Mouse (Mus musculus) embryo, embryonic 11 days (tissue): ENCODE data around the gene Itga3.

Experiments used
- DNase-seq: peaks from one replicate; pipeline ENCODE4 v3.0.0-alpha.2; 2015

Itga3 gene

GRCm38 (mm10) chr11:95070140-95071107 is 6.2 kb downstream of the Itga3 start:
- DNase-seq = no peak

DNA sequence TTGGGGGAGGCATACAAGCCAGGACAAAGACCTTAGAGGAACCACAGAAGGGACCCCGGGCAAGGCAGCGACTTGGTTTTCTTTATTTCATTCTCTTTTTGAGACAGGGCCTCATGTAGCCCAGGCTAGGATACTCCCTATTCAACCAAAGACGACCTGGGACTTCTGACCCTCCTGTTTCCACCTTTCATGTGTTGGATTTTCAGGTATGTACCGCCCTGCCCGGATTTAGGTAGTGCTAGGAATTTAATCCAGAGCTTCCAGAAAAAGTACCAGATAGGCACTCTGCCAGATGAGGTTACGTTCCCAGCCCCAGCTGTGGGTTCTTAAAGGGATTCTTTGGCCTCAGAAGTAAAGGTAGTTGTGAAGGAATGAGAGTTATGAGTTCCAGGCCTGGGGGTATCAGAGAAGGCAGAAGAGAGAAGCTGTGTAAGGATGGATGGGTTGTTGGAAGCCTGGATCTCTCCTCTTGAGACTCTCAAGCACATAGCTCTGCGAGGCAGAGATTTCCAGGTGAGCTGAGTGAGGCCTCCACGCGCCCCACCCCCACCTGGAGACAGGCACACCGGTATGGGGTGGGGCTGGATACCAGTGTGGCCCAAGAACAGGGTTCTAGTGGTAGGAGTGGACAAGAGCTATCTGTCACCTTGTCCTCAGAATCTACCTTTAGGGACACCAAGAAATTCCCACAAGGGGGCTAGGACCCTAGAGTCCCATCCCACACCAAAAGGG is 7.2 kb downstream of the Itga3 start:
- DNase-seq = no peak

GRCm38 (mm10) chr11:95056768-95057501 is 19.7 kb downstream of the Itga3 start:
- peak; percentile 38 for DNase-seq

DNA sequence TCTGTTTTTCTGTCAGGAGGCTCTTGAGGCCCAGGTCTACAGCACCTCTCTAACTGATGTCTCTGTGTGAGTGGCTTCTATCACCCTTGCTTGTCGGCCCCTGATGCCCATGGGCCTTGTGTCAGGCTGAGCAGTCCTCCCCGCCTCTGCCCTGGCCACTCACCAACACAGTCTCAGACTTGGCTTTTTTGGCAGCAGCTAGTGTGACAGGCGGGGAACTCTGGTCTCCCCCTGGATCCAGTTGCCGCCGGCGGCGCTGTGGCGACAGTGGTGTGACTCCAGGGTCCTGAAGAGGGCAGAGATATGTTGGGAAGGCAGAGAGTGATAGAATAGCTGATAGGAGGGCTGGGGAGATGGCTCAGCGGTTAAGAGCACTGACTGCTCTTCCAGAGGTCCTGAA is 23.5 kb downstream of the Itga3 start:
- DNase-seq = no peak

DNA sequence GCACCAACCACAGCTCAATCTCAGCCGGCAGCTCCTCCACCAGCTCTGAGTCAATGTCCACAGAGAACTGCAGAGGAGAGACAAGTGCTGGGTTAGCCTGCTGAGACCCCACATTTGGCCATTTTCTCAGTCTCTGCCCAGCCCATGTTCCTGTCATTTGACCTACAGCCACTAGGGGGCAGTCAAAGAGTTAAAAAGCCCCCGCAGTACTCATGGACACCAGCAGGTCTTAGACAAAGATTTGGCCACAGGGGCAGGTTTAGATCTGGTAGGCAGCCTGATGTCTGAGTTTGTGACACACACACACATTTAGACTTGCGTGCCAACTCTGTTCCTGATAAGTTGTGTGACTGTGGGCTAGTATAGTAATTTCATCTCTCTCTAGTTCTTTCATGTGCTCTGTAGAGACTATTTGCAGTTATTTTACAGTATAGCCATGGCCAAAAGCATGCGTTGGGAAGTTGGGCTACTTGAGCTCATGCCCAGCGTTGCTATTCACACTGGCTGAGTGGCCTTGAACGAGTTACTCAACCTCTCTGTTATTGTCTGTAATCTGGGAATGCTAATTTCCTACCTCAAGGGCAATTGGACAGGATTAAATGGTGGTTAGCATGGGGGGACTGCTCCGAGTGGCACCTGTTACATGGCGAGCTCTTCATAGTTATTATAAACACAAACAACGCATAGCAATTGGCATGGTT is 29.5 kb downstream of the Itga3 start:
- DNase-seq = peak; percentile 85

DNA sequence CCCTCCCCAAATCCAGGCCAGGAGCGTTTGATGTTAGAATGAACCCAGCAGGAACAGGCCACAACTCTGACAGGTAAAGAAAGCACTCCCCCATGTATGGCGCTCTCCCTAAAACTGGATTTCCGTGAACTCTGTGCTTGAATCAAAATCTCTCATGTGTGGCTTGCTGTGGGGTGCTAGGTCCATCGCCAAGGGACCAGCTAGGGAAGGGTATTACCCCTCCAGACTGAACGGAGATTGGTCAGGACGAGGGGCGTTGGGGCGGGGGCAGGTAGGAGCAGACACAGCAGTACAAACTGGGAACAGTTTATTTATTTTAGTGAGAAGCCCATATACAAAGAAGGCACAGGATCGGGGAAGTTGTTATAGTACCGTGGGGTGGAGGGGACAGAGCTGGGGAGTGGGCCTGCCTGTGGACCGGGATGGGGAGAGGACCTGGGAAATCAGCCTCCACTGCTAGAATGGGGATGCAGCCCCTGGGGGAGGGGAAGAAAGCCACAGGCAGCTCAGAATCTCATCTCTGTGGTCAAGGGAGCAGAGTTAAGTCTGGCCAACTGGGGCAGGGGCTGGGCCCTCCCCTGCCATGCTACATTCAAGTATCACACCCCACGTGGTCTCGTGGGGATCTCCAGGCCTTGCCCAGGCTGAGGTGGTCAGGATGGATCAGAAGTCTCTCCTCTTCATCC is 32.3 kb downstream of the Itga3 start:
- no peak for DNase-seq

- DNase-seq = no peak
Observed at GRCm38 (mm10) chr11:95043608-95044007, 33.0 kb downstream of the Itga3 start.

DNA sequence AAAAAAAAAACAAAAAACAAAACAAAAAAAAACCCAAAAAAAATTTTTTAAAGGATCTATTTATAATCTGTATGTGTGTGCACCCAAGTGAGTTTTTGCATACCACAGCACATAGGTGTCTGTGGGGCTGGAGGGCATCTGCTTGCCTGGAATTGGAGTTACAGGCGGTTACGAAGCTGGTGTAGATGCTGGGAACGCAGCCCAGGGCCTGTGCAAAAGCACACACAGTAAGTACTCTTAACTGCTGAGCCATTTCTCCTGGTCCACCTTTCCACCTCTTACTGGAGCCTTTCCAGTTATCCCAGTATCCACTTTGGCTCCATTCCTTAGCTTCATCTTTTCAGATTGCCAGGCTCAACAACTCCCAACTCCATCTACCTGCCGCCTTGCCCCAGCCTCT is 33.5 kb downstream of the Itga3 start:
- no peak for DNase-seq

- peak; percentile 89 for DNase-seq
Observed at GRCm38 (mm10) chr11:95042096-95042495, 34.5 kb downstream of the Itga3 start.

GRCm38 (mm10) chr11:95041139-95041609 is 35.4 kb downstream of the Itga3 start, which contains the start of gene Pdk2:
Gene Pdk2, minus strand, starts transcription at chr11:95041354.
- peak; percentile 97 for DNase-seq

DNA sequence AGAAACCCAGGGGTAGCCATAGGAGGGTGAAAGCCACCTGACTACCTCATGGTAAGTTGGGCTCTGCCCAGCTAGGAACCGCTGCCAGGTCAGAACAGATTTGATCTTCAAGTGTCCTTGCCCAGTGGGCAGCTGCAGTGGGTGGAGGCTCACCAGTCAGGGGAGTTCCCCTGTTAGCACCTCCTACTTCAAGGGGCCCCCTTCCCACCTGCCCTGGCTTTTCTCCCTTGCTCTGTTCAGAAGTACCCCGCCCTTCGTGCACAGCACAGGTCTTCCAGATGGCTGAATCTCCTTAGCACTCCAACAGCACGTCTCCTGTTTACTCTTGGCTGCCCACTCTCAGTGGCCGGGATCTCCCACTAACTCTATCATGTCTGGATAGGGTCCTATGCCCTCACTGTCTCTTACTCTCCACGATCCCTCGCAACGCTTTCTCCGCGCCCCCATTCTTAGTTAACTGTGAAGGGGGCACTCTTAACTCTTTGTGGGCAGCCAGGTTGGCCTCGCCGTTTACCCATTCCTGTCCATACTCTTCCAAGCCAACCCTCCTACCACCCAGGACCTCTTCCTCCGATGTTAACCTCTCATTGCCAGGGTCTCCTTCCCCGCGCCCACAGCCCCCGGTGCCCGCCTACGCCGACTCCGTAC is 36.0 kb downstream of the Itga3 start:
- peak; percentile 27 for DNase-seq

DNA sequence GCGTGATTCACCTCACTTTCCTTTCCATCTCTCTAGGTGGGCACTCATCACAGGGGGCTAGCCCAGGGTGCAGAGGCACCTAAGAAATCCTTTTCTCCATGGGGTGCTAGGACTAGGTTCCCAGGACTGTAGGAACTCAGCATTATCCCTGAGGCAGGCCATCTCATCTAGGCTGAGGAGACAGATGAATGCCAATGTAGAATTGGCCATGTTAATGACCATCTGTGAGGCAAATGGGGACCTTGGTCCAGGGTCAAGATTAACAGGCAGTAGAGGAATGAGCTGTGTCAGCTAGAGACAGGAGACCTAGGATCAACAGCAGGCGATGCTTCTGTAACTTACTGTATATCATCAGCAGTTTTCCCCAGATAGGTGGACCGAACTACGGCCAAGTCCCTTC is 36.8 kb downstream of the Itga3 start:
- DNase-seq = no peak

DNA sequence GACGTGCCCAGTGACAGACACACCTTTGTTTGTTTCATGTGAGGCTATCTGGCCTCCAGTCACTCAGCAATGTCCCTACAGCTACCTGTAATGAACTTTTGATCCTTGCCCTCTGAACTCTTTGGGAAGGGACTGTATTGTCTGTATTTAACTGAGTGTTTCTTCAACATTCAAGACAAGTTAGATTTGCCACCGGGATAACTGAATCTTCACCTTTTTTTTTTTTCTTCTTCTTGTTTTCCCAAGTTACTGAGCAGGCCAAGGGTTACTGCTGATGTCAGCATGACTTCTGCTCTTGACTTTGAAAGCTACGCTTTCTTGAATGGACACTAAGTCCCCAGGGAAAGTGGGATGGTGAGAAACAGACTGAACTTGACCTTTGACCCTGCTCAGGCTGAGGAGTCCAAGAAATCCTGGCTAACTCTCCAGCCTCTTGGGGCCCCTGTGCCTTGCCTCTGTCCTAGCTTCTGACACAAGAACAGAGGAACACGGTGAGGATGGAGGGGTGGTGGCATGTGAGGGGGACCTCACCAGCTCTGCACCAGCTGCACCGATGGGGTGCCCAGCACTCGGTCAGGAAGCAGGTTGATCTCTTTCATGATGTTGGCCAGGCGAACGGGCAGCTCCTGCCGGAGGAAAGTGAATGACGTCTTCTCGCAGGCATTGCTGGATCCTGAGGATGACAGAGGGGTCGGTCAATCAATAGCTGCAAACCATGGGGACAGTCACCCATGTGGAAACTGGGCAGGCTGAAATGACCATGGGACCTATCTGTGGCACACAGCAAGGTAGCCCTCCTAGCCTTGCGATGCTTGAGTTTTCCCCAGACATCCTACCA is 37.6 kb downstream of the Itga3 start:
- no peak for DNase-seq

DNA sequence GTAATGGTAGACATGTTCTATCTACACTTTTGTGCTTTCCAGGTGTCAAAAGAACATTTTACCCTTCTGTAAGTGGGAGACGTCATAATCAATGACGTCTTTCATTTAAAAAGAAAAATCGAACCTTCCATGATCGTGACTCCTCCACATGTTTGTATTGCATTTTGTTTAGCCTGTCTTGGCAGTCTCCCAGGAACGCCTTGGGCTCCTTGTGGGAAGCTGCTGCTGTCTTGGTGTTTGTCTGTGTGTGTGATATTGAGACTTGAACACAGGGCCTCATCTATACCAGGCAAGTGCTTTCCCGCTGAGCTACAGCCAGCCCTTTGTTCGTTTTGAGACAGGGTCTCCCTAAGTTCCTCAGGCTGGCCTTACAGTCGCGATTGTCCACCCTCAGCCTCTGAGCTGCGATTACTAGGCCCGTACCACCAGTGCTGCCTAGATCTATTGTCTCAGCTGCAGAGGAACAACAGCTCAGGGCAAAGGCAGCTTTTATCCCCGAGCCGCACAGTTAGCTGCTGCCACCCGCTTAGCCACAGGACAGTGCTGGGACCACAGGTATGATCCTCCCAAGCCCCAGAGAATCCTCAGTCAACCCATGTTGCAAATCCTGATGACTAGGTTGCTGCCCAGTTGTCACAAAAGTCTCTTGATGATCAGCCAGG is 38.3 kb downstream of the Itga3 start:
- no peak for DNase-seq

DNA sequence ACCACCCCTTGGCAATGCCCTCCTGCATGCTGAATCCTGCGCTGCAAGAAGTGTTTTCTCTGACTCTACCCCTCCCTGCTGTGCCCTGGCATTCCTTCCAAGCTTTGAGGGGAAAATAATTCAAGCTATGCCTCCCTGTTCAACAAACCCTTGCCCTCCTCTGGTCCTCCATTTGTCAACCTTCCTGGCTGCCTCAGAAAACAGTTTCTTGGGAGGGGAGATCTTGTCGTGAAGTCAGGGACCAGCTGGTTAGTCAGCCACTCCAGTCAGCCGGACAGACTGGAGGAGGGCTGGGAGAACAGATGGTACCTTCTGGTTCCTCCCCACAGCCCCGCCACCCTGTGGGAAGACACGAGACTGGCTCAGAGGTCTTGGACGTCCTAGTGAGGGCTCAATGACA is 39.3 kb downstream of the Itga3 start:
- DNase-seq = no peak

- no peak for DNase-seq
Observed at GRCm38 (mm10) chr11:95036521-95036920, 40.1 kb downstream of the Itga3 start.

DNA sequence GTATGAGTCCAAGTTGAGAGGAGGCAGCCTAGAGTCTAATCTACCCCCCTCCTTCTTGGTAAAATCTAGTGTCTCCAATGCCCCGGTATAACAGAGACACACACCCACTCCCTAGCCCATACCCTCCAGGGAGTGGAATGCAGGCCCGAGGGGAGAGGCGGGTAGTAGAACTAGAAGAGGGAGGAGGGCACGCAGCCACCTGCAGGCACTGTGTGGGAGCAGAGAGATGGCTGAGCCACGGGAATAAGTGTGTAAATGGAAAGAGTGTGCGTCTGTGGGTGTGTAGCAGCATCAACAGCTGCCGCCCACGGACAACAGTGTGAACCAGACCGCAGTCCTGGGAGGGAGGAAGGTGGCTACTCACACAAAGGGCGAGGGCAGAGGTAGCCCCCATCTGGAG is 41.7 kb downstream of the Itga3 start:
- no peak for DNase-seq

GRCm38 (mm10) chr11:95033617-95034016 is 43.0 kb downstream of the Itga3 start:
- DNase-seq = no peak

- no peak for DNase-seq
Observed at GRCm38 (mm10) chr11:95032945-95033344, 43.7 kb downstream of the Itga3 start.
